Mouse (Mus musculus): Measurements from ENCODE around the gene Arhgap11a.

Arhgap11a gene

DNA sequence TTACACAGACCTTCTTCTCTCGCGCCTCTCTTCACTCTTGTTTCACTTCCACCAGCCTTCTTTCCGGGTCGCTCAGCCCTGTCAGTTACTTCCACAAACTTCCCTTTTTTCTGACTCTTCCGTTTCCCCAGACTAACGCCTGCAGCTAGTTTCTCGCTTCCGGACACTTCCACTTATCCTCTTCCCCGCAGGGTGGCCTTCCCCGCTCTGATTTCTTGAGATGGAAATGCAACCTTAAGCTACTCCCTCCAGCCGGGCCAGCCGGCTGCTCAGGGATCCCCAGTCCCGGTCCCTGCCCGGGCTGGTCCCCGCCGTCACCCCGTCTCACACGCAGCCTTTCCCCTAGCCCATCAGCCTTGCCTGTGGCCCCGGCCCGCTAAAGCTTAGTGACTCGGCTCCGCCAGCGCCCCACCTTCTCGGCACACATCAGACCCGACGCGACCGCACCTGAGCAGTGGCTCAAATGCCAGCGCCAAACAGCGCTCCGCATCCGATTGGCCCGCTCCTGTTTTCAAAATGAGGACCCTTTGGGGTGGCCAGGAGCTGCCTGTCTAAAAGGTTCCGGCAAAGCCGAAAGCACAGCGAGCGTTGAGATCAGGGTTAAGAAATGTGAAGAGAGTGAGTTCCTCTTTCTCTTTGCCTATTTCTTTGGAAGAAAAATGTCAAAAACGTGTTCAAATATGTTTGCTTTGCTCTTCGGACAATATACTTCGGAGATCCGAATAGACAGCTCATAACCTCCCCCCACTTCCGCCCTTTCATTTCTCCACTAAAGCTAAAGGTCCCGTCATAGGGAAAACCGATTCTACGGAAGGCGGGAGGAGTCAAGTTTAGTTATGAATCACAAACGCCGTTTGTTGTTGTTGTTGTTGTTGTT, at the start of gene Arhgap11a:
TSS of gene Arhgap11a (minus strand) at position 417 of the 877 bp plus-strand sequence.
- DNase-seq, result peak; percentile 88 to 89

DNA sequence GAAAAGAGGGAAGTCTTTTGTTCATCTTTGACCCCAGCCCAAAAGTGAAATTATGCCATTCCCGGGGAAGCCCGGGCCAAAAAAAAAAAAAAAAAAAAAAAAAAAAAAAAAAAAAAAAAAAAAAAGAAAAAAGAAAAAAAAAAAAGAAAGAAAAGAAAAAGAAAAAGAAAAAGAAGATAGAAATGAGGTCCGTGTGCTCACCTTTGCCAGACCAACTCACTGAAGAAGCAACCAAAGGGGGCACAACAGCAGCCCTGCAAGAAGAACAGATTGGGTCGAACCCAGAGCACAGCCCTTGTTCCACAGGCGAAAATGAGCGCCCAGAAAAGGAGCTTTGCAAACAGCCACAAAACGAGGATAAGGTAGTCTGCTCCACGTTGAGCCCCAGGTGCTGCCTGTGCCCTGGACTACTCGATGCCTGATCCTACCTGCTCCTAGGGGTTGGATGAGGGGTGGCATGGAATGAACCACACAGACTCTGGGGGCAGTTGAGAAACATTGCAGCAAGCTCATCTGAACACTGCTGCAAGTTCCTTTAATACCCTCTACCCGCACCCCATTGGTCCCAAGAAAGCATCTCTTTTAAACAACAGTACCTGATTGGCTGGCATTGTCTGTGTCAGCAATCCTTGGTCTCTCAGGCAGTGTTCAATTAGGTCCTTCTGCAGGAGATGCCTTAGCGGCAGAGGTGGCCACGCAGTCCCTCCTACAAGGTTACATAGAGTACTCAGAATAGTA, 45.1 kb upstream of the Arhgap11a start:
- DNase-seq, result no peak

DNA sequence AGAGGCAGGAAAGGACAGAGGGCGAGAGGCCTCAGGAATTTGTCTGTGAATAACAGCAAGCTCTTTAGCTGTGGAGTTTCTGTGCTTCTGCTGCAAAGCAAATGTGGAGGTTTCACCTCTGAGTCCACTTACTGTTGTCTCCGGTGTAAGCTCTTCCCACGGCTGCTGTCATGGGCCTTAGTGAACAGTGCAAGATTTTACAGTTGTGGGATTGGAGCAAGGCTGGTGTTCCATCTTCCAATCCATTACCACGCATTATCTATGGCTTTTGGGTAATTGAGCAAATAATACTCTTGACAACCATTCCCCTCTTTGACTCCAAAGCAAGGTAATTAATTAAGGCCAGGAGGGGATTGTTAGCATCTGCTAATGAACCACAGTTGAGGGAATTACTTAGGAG, 38.7 kb upstream of the Arhgap11a start:
- DNase-seq, result no peak

GRCm38 (mm10) chr2:113886061-113886460, 37.6 kb upstream of the Arhgap11a start:
- DNase-seq, result no peak

- no peak for DNase-seq
Observed at GRCm38 (mm10) chr2:113870115-113870514, 21.7 kb upstream of the Arhgap11a start.

DNA sequence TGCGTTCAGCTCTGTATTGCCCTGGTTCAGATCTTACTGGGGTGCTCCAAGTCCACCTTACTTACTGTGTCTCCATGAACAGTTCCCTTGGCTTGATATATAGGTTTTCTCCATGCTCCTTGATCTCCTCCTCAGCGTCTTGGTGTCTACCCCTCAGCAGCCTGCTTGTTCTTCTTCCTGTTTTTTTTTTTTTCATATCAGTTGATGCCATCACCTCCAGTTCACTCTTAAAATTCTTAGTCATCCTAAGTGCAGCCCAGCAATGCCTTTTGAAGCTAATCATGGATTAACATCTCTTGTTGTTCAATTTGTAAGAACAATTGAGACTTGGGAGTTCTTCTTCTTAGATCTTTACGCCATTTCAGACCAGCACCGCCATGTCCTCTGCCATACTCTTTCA, 19.9 kb upstream of the Arhgap11a start:
- DNase-seq, result no peak

DNA sequence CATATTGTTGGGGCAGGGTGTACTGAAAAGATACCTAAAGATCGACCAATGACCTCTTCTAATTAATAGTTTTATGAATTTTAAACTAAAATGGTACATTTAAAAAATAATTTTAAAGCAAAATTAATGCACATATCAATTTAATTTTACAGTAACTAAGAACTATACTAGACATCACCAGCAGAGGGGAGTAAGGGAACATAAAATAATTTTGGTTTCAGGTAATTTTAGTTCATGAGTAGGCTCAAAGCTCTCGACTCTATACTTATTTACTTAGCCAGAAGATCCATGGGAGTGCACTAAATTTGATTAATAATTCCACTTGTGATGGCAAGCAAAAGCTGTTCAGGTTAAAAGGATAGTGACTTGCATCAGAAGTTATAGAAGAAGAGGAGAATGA, 17.7 kb upstream of the Arhgap11a start:
- DNase-seq, result no peak

DNA sequence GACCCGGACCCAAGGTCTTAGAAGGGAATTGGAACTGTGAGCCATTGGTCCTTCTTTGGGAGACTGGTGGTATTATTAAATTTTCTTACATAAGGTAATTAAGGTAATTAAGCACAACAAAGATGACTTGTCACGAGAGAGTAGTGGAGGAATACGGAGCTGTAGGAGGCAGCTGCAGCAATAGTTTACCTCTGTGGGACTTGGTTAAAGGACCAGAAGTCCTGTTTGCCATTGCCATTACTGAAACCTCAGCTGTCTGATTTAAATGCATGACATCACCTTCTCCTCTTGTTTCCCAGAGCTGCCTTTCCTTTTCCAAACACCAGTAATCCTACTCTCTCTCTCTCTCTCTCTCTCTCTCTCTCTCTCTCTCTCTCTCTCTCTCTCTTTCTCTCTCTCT, 680 bp upstream of the Arhgap11a start:
- no peak for DNase-seq

- DNase-seq, result no peak
Observed at GRCm38 (mm10) chr2:113847678-113848244, 700 bp downstream of the Arhgap11a start.

- DNase-seq, result no peak
Observed at GRCm38 (mm10) chr2:113845081-113845480, 3.4 kb downstream of the Arhgap11a start.

- no peak for DNase-seq
Observed at GRCm38 (mm10) chr2:113841656-113842437, 6.6 kb downstream of the Arhgap11a start.

GRCm38 (mm10) chr2:113839488-113839887, 9.0 kb downstream of the Arhgap11a start:
- DNase-seq, result peak; percentile 9 to 64

DNA sequence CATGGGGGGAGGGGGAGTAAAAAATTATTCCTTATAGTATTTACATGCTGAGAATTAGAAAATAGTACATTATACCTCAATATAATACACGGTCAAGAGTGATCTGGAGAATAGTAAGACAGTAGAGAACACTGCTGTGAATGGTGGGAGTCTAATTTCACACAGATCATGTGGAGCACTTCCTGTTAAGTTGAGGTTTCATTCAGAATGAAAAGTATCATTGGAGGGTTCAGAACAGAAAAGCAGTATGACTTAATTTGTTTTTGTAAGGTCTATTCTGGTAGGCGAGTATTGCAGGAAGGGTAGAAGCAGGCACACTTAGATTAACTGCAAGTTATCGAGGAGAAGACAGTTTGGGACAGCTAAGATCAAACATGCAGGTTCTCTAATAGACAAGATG, 13.2 kb downstream of the Arhgap11a start:
- no peak for DNase-seq

GRCm38 (mm10) chr2:113828943-113829882, 19.2 kb downstream of the Arhgap11a start, which contains the start of gene Scg5:
Gene Scg5, minus strand, starts transcription at chr2:113829121.
- peak; percentile 54 to 65 for DNase-seq

DNA sequence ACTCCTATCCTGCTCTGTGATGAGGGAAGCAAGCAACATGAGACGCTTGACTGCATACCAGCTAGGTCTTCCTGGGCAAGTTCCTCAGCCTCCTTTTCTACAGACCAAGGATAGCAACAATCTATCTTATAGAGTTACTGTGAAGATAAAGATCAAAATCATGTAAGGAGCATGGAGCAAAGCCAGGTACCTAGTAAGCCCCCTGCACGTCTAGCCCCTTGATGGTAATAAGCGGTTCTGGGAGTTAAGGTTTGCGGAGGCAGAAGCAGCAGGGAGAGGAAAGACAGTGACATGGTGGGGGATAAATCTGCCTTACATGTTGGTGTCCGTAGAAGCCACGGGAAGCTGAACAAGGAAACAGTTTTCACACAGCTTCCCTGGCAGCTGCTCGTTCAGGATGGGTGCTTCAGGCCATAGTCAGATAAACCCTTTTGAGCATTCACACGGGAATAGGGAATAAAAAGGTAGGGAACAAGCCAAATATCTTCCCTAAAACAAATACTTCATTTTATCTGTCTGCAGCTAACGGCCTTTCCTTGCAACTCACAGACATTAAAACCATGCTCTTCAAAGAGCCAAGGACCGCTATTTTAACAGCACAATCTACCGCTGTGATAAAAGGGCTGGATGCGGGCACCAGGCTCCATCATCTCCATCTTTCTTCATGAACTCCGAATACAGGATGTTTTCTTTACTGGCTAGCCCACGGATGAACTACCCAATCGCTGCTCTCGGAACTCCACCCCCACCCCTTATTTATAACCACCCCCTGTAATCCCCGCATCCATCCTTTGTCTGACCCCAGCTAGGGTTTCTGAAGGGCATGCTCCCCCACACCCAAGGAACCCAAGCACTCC, 20.1 kb downstream of the Arhgap11a start:
- DNase-seq, result no peak

GRCm38 (mm10) chr2:113823909-113824308, 24.6 kb downstream of the Arhgap11a start:
- peak in 1 of 2 experiments; percentile 29 for DNase-seq

- DNase-seq, result no peak
Observed at GRCm38 (mm10) chr2:113822367-113822766, 26.1 kb downstream of the Arhgap11a start.

- no peak for DNase-seq
Observed at GRCm38 (mm10) chr2:113821176-113821734, 27.2 kb downstream of the Arhgap11a start.

DNA sequence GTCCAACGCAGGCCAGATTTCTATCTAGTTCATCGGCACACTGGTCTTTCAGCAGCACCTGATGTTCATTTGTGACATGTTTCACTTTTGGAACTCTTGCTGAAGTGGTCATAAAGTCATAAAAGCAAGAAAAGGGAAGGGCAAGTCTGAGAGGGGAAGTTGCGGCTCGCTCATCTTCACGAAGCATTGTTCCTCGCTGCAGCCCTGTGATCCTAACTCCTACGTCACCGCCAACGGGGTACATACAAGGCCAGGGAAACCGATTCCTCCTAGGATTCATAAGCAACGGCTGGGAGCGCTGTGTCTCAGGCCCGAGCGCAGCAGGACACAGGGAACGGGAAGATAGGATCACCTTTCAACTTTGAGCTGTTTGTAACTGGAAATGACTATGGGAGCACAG, 28.3 kb downstream of the Arhgap11a start:
- peak; percentile 16 to 20 for DNase-seq

Measured in lung, adult 18-20 months (tissue).